Mouse (Mus musculus) left cerebral cortex, postnatal 25 days (tissue): ENCODE measurements at regions not wholly inside any gene's neighbourhood (a gene's known extent, or its start where the extent isn't known, plus 50 kb on each side); places are given as distances from the start of the nearest gene placed in this dataset.

ENCODE experiments used
- DNase-seq, 2 experiments: peaks; one replicate each; pipeline ENCODE4 v3.0.0; 2022; ENCODE audit warnings: low spot score in 2 of 2, mixed read lengths in 1 of 2
- intact Hi-C: fragments of 180-260 bp; cut with DNase I; formaldehyde crosslinking; loops from one replicate; pipeline ENCODE4 v1.15.1; 2025

- DNase-seq, result no peak
- intact Hi-C loops, result no loop called here
Measured at GRCm38 (mm10) chr12:70731498-70731897, 93.8 kb upstream of the Frmd6 start.

DNA sequence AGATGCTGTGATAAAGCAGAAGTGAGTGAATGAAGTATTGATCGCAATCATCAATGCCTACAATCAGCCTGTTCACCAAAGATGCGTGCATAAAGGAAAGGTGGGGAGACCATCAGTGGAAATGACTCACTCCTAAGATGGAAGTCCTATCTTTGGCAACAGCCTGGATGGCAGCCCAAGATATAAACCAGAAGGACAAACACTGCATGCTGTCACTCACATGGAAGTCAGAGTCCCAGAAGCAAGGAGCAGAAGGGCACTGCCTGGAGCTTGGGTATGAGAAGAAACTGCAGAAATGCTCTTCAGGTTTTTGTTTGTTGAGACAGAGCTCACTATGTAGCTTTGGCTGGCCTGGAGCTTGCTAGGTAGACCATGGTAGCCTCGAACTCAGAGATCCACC is 92.7 kb upstream of the Frmd6 start:
- intact Hi-C loops, result no loop called here
- DNase-seq, result no peak

DNA sequence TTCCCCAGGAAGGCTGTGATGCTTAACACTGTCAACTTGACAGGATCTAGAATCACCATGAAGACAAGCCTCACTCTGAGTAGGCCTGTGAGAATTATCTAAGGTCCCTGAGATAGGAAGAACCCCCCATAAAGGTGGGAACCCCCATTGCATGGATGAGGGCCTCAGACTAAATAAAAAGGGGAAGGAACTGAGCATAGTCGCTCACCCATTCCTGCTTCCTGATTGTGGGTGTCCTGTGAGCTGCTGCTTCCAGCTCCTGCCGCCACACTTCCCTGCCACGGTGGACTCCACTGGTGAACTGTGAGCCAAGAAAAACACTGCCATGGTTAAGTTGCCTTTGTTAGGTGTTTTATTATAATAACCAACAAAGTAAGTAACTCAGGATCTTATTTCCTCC is 86.8 kb upstream of the Frmd6 start:
- intact Hi-C loops, result no loop called here

GRCm38 (mm10) chr12:70739316-70739715 is 86.0 kb upstream of the Frmd6 start:
- intact Hi-C loops, result no loop called here
- no peak for DNase-seq

More for the DNA sequence above, 86.8 kb upstream of the Frmd6 start:
- no peak for DNase-seq

- DNase-seq, result no peak
- intact Hi-C loops, result no loop called here
Measured at GRCm38 (mm10) chr12:70739766-70740165, 85.5 kb upstream of the Frmd6 start.

GRCm38 (mm10) chr12:70742836-70743235 is 82.5 kb upstream of the Frmd6 start:
- DNase-seq, result no peak
- intact Hi-C loops, result no loop called here

DNA sequence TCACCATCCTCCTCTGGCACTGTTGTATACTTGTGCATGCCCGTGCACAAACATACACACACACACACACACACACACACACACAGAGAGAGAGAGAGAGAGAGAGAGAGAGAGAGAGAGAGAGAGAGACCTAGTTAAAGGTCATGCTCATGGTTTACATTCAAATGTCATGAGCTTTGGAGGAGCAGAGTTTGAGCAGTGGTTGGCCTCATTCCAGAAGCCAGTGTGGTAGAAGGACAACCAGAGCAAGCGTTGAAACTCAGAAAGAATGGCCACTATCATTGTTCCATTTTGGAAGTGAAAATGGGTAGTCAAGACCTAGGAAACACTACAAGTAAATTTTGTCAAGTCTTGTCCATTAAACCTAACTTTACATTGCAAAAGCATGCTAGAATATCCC is 79.6 kb upstream of the Frmd6 start:
- intact Hi-C loops, result no loop called here
- no peak for DNase-seq

GRCm38 (mm10) chr12:70749651-70750050 is 75.7 kb upstream of the Frmd6 start:
- intact Hi-C loops, result no loop called here
- no peak for DNase-seq

DNA sequence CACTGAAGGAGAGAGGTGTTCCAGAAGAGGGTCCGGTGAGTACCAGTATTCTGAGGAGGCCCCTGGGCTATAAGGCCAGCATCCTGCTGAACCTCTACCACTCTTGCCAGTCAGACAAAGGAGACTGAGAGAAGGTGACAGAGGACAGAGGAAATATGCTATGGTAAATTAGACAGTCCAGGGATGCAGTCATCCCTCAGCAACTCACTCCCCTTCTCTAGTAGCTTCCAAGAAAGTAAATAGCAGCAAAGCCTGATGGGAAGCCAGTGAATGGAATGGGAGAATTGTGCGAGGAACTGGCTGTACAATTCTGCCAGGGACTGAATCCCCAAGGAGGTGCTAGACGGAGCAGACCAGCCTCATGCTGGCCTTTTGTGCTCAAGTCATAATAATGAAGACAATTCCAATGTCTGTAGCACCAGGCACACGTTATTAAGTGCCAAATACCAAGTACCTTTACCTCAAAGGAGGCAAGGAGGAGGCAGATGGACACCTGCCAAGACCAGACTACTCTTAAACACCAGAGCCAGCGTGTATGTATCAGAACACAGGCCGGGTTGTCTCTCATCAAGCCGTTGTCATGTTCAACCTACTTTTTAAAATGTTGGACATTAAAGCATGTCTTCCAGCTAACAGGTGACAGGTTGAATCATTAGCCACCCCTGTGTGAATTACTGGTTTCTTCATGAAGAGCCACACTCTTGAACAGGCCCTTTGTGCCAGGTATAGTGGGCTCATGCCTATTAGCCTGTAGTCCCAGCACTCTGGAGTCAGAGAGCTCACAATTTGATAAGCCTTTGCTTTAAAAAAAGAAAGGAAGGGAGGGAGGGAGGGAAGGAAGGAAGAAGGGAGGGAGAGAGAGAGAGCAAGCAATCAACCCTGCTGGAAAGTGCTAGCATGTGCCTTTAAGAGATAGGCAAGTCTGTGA is 74.4 kb upstream of the Frmd6 start:
- no peak for DNase-seq
- intact Hi-C loops, result no loop called here

DNA sequence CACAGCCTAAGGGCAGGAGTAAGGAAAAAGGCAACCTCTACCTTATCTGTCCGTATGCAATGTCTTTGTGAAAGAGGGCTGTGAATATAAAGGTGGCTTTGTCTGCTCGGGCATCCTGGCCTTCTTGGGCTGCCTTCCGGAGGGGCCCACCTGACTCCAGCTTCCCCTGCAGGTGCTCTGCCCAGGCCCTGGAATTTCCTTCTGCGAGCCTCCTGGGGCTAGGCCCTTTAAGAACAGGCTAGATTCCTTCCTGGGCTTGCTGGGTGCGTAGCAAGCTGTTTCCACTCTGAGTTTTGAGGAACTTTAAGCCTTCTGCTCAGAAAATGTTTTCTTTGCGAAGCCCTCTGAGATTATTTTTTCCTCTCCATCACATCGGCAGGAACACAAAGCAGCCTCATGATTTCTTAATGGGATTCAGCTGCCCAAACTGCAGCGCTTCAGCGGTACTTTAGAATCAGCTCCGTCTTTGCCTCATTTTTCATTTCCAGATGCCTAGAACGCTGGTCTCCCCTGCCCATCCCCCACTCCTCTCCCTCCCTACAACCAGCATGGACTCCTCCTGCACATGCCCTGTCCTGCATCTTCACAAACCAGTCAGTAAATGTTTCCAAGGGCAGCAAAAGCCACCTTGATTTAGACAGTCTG is 72.9 kb upstream of the Frmd6 start:
- peak; percentile 28 to 56 for DNase-seq
- intact Hi-C loops, result no loop called here

DNA sequence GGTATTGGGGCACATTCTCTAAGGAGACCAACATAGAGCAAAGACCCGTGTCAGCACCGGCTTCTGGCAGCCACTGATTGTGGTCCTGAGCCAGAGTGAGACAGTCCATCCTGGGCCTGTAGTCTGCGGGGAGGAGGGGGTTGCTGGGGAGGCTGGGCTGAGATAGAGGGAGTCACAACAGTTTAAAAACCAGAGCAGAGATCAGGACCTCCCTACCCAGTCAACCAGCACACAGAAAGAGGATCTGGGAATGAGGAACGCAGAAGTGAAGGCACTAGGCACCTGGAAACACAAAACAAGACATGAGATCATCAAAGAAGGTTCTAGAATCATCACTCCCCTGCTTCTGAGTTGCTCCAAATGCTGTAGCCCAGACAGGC is 72.4 kb upstream of the Frmd6 start:
- intact Hi-C loops, result no loop called here

GRCm38 (mm10) chr12:70753458-70753857 is 71.9 kb upstream of the Frmd6 start:
- DNase-seq, result no peak
- intact Hi-C loops, result no loop called here

More for the DNA sequence above, 72.4 kb upstream of the Frmd6 start:
- DNase-seq, result no peak

DNA sequence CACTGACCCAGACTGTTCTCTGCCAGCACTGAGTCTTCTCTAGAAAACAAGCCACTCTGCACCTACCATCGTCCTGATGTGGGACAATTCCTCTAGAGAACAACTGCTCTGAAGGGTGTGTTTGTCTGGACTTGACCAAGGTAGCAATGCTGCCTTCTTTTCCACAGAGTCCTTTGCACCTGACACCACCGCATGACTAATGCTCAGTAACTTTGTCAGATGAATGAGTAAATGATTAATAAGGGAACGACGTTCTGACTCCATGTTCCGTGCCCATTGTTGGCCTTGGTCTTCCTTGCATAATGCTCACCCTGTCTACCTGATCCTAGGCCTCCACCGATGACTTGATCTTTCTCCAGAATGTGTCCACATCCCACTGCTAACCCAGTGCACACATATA is 67.2 kb upstream of the Frmd6 start:
- intact Hi-C loops, result no loop called here
- no peak for DNase-seq

DNA sequence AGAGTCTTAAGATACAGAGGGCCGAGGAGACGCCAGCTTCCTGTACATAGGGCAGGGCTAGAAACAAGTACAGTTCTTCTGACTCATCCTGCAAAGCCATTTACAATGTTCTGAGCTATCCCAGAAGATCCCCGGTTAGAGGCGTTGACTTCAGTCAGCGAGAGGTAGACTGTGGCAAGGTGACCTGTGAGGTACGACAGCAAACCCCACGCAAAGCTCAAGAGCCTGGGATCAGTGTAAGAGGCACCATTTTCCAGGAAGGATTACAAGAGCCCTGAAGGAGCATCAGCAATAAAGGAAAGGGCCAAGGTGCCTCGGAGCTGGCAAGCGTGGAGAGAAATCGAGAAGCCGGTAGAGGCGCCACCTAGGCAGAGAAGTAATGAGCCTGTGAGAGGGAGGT is 61.8 kb upstream of the Frmd6 start:
- no peak for DNase-seq
- intact Hi-C loops, result no loop called here

GRCm38 (mm10) chr12:70766319-70766718 is 59.0 kb upstream of the Frmd6 start:
- intact Hi-C loops, result no loop called here
- no peak for DNase-seq

DNA sequence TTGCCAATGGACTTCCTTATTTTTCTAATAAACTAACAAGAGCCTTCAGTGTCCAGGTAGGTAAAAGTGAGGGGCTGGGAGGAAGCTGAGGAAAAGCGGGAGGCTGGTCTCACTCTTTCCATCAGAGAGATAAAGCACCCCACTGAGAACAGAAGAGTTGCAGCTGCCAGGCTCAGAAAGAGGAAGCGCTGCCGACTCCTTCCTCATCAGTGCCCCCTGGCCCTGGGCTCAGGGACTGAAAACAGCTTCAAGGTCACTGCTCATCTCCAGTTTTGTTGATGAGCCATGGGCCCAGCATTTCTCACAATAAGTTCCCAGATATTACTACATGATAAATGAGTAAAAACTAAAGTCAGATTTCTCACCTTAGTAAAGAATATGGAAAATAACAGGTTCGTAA is 57.4 kb upstream of the Frmd6 start:
- DNase-seq, result no peak
- intact Hi-C loops, result no loop called here

GRCm38 (mm10) chr12:70768745-70769144 is 56.6 kb upstream of the Frmd6 start:
- intact Hi-C loops, result no loop called here
- DNase-seq, result no peak

GRCm38 (mm10) chr12:70769538-70770176 is 55.7 kb upstream of the Frmd6 start:
- intact Hi-C loops, result no loop called here
- no peak for DNase-seq

DNA sequence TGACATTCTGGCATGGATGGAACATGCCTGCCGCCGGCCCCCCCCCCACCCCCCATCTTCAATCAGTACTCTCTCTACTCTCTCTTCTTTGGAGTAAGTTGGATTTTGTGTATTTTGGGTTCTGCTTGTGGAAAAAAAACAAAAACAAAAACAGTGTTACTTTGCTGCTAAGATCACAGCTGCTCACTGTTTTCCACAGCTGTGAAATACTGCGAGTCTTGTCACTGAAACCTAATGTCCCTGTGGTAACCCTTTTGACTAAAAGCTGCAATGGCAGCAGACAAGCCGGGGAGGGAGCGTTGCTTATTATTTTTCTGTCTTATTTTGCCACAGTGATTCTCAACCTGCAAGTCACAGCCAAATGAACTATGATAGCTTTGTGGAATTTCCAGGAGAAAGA is 51.3 kb upstream of the Frmd6 start:
- DNase-seq, result no peak
- intact Hi-C loops, result no loop called here

- intact Hi-C loops, result loop anchor here (5.0 kb wide), 2 partner anchors 63 to 78 kb away; no protein-coding TSS in a partner anchor
- no peak for DNase-seq
Measured at GRCm38 (mm10) chr12:70774816-70775591, 50.3 kb upstream of the Frmd6 start.
